Mouse (Mus musculus) embryonic facial prominence, embryonic 14.5 days (tissue): ENCODE data around the gene Enkur. TPM values are rescaled to one million over a fixed set of nuclear protein-coding genes. Genes with fewer than 3 reads are reported as not detected.

Experiments used
- ATAC-seq: fragments of 200-750 bp; cut with Nextera tagmentation; 2 replicates; pipeline ENCODE4 v1.8.0; 2017; ENCODE audit warnings: low read depth, moderate number of reproducible peaks, moderate TSS enrichment
- DNase-seq: peaks from one replicate; pipeline ENCODE4 v3.0.0-alpha.2; 2015; ENCODE audit warnings: low spot score
- H3K27ac ChIP-seq: fragments of 300-500 bp; sonication (generic); replicated peaks from 2 replicates; pipeline ENCODE4 v1.5.1; 2014; ENCODE audit warnings: low read depth, mild to moderate bottlenecking, low read length, moderate library complexity
- H3K27me3 ChIP-seq: fragments of 300-500 bp; sonication (generic); replicated peaks from 2 replicates; pipeline ENCODE4 v1.6.1; 2014; ENCODE audit warnings: low read length; ENCODE audit not compliant: control insufficient read depth, insufficient read depth
- H3K36me3 ChIP-seq: fragments of 300-500 bp; sonication (generic); 2 replicates; pipeline ENCODE4 v1.6.1; 2014; ENCODE audit warnings: low read length, mixed read lengths; ENCODE audit not compliant: control insufficient read depth, insufficient read depth
- H3K4me1 ChIP-seq: fragments of 300-500 bp; sonication (generic); 2 replicates; pipeline ENCODE4 v1.6.1; 2014; ENCODE audit warnings: antibody characterized with exemption, low read length; ENCODE audit not compliant: control insufficient read depth, insufficient read depth
- H3K4me2 ChIP-seq: fragments of 300-500 bp; sonication (generic); 2 replicates; pipeline ENCODE4 v1.6.1; 2014; ENCODE audit warnings: low read depth, mild to moderate bottlenecking, low read length, moderate library complexity, mixed read lengths
- H3K4me3 ChIP-seq: fragments of 300-500 bp; sonication (generic); 2 replicates; pipeline ENCODE4 v1.5.1; 2014; ENCODE audit warnings: low read depth, mild to moderate bottlenecking, low read length
- H3K9ac ChIP-seq: fragments of 300-500 bp; sonication (generic); 2 replicates; pipeline ENCODE4 v1.6.1; 2014; ENCODE audit warnings: low read depth, mild to moderate bottlenecking, low read length, moderate library complexity, mixed read lengths
- H3K9me3 ChIP-seq: fragments of 300-500 bp; sonication (generic); 2 replicates; pipeline ENCODE4 v1.6.1; 2016; ENCODE audit warnings: low read length; ENCODE audit not compliant: control insufficient read depth
- WGBS: fragments of 180-500 bp; shearing (Covaris S2); extraction: QIAGEN DNeasy Blood & Tissue Kit; methylation state at CpG from one replicate; pipeline ENCODE4 v1.1.7; 2014; 5-methylcytosine and 5-hydroxymethylcytosine counted together
- polyA plus RNA-seq: library from polyadenylated mRNA; unstranded; fragments of >200 nt; fragmentation: Nextera tagmentation; extraction: Ambion mirVana; gene quantifications from 2 replicates; pipeline ENCODE4 v1.2.1, GENCODE M21; 2014

Enkur gene
- polyA plus RNA-seq, 1 experiment from 2014 or later = 3.3 TPM

DNA sequence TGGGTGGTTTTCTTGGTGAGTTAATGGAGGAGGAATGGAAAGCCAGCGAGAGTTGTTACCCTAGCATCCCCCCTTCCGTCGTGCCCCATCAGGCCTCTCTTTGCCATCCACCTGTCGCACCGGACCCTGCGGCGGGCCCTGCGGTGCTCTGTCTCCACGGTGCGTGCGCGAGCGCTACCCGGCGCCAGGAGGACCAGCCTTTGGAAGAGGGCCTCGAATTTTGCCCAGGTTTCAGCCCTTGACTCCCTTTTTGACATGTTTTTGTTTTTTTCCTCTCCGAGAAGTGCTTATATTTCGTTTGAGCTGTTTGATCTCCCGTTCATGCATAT, 630 bp upstream of the Enkur start:
- Histone ChIP-seq H3K27ac (peak overlapping the region; percentile 80; the same call in 1 of the 2 replicates), H3K27me3 (no peaks in the 10 kb centered on the region), H3K4me3 (peak overlapping the region; percentile 64), H3K9me3 (no peaks in the 10 kb centered on the region), H3K9ac (peak overlapping the region; percentile 66), H3K36me3 (no peaks in the 10 kb centered on the region), H3K4me1 (peaks cover 4% of the 10 kb centered on the region; the same call in 1 of the 2 replicates), H3K4me2 (peak overlapping the region; percentile 74)
- ATAC-seq (peak; percentile 90), DNase-seq (no peak)
- WGBS = 0% methylated on average over 17 of the region's 19 CpGs

DNA sequence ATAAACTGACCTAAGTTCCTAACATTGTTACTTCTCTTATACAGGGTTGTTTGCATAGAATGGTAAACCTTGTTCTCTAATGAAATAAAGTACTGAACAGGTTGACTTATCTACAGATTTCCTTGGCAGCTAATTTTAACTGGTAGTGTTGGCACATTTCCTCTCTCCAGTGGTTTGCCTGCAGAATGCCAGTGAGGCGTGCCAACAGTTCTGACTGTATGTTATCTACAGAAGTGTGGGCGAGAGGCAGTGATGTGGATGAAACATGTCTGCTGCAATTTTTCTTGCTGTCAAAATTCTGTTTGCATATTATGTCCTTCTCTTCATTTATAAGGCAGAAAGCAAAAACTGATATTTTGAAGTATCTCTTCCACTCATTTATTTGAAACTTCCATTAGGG, 2.4 kb downstream of the Enkur start:
- Histone ChIP-seq H3K4me3 (no peak overlapping the region), H3K27ac (no peak overlapping the region), H3K9me3 (no peaks in the 10 kb centered on the region), H3K4me1 (peaks cover 4% of the 10 kb centered on the region; the same call in 1 of the 2 replicates), H3K36me3 (no peaks in the 10 kb centered on the region), H3K9ac (no peak overlapping the region), H3K27me3 (no peaks in the 10 kb centered on the region), H3K4me2 (no peak overlapping the region)
- DNase-seq = no peak
- 82% methylated on average over 2 of the region's 2 CpGs for WGBS
- ATAC-seq = no peak

DNA sequence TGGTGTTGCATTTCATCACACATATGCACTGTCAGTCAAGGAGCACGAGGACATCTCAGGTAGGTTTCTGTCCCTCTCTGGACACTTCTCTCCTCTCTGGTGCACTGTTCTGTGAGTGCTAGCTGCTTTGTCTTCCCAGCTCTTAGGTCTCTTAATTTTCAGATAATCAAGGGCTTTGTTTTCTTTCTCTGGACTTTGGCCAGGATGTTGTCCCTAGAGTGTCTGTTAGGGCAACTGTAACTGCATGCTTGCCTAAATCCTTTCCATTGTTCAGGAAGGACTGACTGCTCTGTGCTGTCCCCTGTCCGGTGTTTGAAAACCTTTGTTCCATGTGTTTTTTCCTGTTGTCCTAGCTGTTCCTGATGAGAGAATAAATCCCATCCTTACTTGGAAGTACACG, 6.1 kb downstream of the Enkur start:
- Histone ChIP-seq H3K36me3 (no peaks in the 10 kb centered on the region), H3K9me3 (0 out of 2 replicates have a peak, but pooled peaks cover 6% of the 10 kb centered on the region), H3K4me3 (no peak overlapping the region), H3K4me1 (no peaks in the 10 kb centered on the region), H3K9ac (no peak overlapping the region), H3K27me3 (no peaks in the 10 kb centered on the region), H3K27ac (no peak overlapping the region), H3K4me2 (no peak overlapping the region)
- WGBS = 41% methylated on average over 3 of the region's 3 CpGs
- no peak for ATAC-seq
- DNase-seq = peak; percentile 7

DNA sequence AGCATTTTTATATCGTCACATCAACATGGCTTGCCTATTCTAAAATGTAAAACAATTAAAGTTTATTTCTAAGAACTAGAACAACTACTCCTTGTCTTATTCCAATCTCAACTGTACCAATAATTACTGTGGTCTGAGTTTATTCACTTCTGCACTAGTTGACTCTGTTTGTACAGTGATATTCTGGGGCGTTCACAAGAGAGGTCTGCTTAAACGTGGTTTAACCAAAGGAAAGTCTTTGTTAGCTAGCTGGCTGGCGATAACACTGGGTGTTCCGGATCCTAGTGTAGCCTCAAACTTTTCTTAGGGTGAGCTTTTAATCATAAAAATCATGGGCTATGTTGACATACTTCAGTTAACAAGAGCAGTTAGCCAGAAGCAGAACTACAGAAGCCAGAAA, 9.9 kb downstream of the Enkur start:
- ATAC-seq = no peak
- Histone ChIP-seq H3K4me1 (no peaks in the 10 kb centered on the region), H3K27ac (no peak overlapping the region), H3K4me2 (no peak overlapping the region), H3K9ac (no peak overlapping the region), H3K27me3 (no peaks in the 10 kb centered on the region), H3K36me3 (no peaks in the 10 kb centered on the region), H3K4me3 (no peak overlapping the region), H3K9me3 (0 out of 2 replicates have a peak, but pooled peaks cover 6% of the 10 kb centered on the region)
- DNase-seq = no peak
- 88% methylated on average over 5 of the region's 5 CpGs for WGBS

DNA sequence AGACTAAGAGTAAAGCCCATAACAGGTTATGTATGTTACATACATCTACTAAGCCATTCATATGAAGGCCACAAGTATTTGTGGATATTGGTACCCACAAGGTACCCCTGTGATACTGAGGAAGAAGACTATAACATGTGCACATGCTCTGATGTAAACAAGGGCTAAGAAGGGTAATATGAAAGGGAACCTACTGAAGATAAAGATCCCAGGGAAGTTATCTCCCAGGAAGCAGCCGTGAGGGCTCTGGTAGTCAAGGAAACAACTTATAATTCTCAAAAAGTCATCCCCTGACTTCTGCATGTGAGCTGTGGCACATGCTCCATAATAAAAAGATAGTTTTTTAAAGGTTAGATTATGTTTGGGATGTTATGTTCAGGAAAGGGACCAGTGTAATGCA, 13.9 kb downstream of the Enkur start:
- Histone ChIP-seq H3K4me3 (no peak overlapping the region), H3K27ac (no peak overlapping the region), H3K4me2 (no peak overlapping the region), H3K4me1 (no peaks in the 10 kb centered on the region), H3K9ac (no peak overlapping the region), H3K9me3 (no peaks in the 10 kb centered on the region), H3K27me3 (no peaks in the 10 kb centered on the region), H3K36me3 (no peaks in the 10 kb centered on the region)
- no peak for ATAC-seq
- 67% methylated on average over 1 of the region's 1 CpGs for WGBS
- DNase-seq = no peak

DNA sequence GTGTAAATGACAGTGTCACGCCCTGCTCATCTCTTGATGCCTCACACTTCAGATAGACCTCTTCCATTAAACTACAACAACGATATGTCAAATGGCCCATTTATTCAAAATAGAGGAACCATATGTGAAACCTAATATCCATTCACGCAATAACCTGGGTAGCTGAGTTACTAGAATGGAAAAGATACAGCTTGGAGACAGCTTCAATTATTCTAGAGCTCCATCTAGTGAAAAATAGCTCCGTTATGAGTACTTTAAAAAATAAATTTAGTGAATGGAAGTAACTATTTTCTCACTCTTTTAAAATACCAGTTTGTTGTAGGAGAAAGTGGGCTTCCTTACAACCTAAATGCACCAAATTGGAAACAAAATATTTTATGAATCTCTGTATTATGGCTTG, 16.6 kb downstream of the Enkur start:
- 47% methylated on average over 4 of the region's 4 CpGs for WGBS
- DNase-seq (peak; percentile 24), ATAC-seq (no peak)

DNA sequence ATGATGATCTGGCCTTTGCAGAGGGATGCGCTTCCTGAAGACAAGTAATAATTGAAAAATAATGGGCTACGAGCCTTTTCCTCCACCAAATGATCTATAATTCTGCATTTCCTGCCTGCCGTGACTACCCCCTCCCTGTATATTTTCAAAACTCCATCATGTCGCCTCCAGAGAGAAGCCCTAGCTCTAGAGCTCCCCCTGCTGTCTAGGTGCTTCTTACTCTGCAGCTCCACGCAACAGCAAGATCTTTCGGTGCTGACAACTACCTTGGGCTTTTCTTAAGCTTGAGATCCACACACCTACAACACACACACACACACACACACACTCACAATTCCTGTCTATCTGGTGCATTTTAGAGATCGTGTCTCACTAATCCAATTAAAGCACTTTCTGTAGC, 17.6 kb downstream of the Enkur start:
- Histone ChIP-seq H3K36me3 (no peaks in the 10 kb centered on the region), H3K27me3 (no peaks in the 10 kb centered on the region), H3K4me3 (no peak overlapping the region), H3K4me2 (no peak overlapping the region), H3K9ac (no peak overlapping the region), H3K27ac (no peak overlapping the region), H3K4me1 (no peaks in the 10 kb centered on the region), H3K9me3 (no peaks in the 10 kb centered on the region)
- 48% methylated on average over 7 of the region's 7 CpGs for WGBS
- ATAC-seq = no peak
- DNase-seq = peak; percentile 33

More for the DNA sequence above, 16.6 kb downstream of the Enkur start:
- no peaks in the 10 kb centered on the region for H3K9me3 ChIP-seq
- no peak overlapping the region for H3K4me3 ChIP-seq
- no peak overlapping the region for H3K27ac ChIP-seq
- H3K9ac ChIP-seq = no peak overlapping the region
- H3K36me3 ChIP-seq = no peaks in the 10 kb centered on the region
- no peaks in the 10 kb centered on the region for H3K27me3 ChIP-seq
- no peak overlapping the region for H3K4me2 ChIP-seq
- no peaks in the 10 kb centered on the region for H3K4me1 ChIP-seq

DNA sequence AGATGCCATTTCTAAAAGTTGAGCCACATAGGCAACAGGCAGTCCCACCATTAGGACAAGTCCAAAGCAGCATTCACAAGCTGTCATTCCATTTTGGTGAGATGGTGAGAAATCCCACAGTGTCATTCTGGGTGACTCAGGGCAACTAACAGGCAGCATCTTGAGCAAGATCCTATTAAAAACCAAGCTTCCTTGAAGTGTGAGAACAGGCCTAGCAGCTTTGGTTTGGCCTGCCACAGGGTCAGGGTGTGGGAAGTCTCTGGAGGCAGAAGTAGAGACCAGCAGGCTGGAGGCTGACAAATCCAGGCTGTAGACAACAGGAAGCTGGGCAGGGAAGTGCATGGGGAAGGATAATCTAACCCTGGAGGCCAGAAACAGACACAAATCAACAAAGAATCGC, 22.4 kb downstream of the Enkur start:
- no peak overlapping the region for H3K4me2 ChIP-seq
- H3K27me3 ChIP-seq = no peaks in the 10 kb centered on the region
- no peak overlapping the region for H3K27ac ChIP-seq
- no peak for ATAC-seq
- no peak for DNase-seq
- no peaks in the 10 kb centered on the region for H3K36me3 ChIP-seq
- WGBS = 56% methylated on average over 1 of the region's 1 CpGs
- no peaks in the 10 kb centered on the region for H3K9me3 ChIP-seq
- H3K9ac ChIP-seq = no peak overlapping the region
- no peaks in the 10 kb centered on the region for H3K4me1 ChIP-seq
- no peak overlapping the region for H3K4me3 ChIP-seq

DNA sequence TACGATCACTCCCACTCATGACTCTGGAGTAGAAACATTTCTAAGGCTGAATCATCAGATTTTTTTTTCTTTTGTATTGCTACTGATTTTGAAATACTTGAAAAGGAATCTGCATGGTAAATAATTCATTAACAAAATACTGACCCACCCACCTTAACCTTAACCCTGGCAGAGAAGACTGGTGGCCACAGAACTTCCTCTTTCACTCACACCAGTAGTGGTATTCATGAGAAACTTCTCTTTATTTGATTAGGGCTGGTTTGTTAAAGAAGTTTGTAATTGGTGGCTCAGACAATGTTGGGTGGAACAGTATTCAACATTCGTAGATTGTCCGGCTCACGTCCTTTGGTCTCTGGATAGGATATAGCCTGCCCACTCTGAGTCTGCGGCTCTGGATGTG, 26.0 kb downstream of the Enkur start:
- no peaks in the 10 kb centered on the region for H3K27me3 ChIP-seq
- H3K4me1 ChIP-seq = no peaks in the 10 kb centered on the region
- no peak overlapping the region for H3K9ac ChIP-seq
- H3K27ac ChIP-seq = no peak overlapping the region
- no peaks in the 10 kb centered on the region for H3K9me3 ChIP-seq
- no peaks in the 10 kb centered on the region for H3K36me3 ChIP-seq
- no peak overlapping the region for H3K4me3 ChIP-seq
- DNase-seq (no peak), ATAC-seq (no peak)
- no peak overlapping the region for H3K4me2 ChIP-seq
- 89% methylated on average over 5 of the region's 5 CpGs for WGBS
